ENCODE assay signal across 27 mouse cellular contexts in the genomic region with DNA sequence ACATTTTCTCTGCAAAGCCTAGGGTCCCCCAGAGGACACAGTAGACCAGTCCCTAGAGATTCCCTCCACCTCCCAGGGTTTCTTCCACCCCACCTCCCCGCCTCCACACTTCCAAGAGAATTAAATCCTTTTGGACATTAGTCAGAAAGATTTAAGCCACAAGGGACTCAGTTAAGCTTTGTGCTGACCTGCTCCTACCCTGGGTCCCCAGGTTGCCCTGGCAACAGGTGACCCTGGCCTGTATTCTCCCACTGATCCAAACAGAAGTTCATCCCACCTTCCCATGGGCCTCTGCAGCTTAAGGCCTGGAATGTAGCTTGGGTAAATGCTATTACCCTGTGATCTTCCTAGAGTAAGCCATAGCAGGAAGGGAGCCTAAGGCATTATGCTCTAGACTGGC. TPM values are rescaled to one million over a fixed set of nuclear protein-coding genes. Genes with fewer than 3 reads are reported as not detected.
DNase-seq lines count a peak whose midpoint lies in the region; ATAC-seq lines count a peak whose summit lies in the region.
"Had no signal": no experiment of that assay in that cellular context is flagged by ENCODE, and none has a peak within 500 bp of the region (broad histone marks: within the 10 kb centered on the region; RNA-seq: fewer than 3 reads in every experiment).

No protein-coding gene starts in this region.

- H3K4me2 ChIP-seq in forebrain, embryonic 11.5 days (ENCODE audit: low read depth, low read length, severe bottlenecking) = no peak overlapping the region
- H3K4me2 ChIP-seq in midbrain, embryonic 11.5 days = no peak overlapping the region
- H3K4me2 ChIP-seq in midbrain, embryonic 15.5 days = no peak overlapping the region
- no peak overlapping the region for H3K4me2 ChIP-seq in liver, embryonic 11.5 days
- H3K4me2 ChIP-seq: embryonic facial prominence, embryonic 12.5 days; forebrain, embryonic 15.5 days; heart, embryonic 11.5 days; hindbrain, embryonic 12.5 days; stomach, embryonic 15.5 days had no signal

- H3K36me3 ChIP-seq in forebrain, embryonic 10.5 days (replicated peaks) = peaks cover 56% of the 10 kb centered on the region
- no peaks in the 10 kb centered on the region for H3K36me3 ChIP-seq in forebrain, embryonic 11.5 days (ENCODE audit: control insufficient read depth, insufficient read depth, low read length)
- no peaks in the 10 kb centered on the region for H3K36me3 ChIP-seq in midbrain, embryonic 11.5 days (ENCODE audit: control insufficient read depth, insufficient read depth, low read length)
- H3K36me3 ChIP-seq in midbrain, embryonic 15.5 days (replicated peaks) = no peaks in the 10 kb centered on the region
- H3K36me3 ChIP-seq in liver, embryonic 11.5 days (ENCODE audit: control insufficient read depth, insufficient read depth, low read length) = no peaks in the 10 kb centered on the region
- H3K36me3 ChIP-seq: forebrain, embryonic 15.5 days; hindbrain, embryonic 12.5 days; stomach, embryonic 15.5 days had no signal

- H3K9ac ChIP-seq in forebrain, embryonic 11.5 days (ENCODE audit: low read length) = no peak overlapping the region
- no peak overlapping the region for H3K9ac ChIP-seq in midbrain, embryonic 11.5 days (ENCODE audit: low read length)
- no peak overlapping the region for H3K9ac ChIP-seq in midbrain, embryonic 15.5 days
- H3K9ac ChIP-seq in liver, embryonic 11.5 days (ENCODE audit: low read depth, low read length) = no peak overlapping the region
- H3K9ac ChIP-seq: embryonic facial prominence, embryonic 12.5 days; forebrain, embryonic 15.5 days; hindbrain, embryonic 12.5 days; liver, postnatal 0 days; stomach, embryonic 15.5 days had no signal

- no peak overlapping the region for H3K4me3 ChIP-seq in forebrain, embryonic 10.5 days
- no peak overlapping the region for H3K4me3 ChIP-seq in forebrain, embryonic 11.5 days (ENCODE audit: low read depth, low read length)
- no peak overlapping the region for H3K4me3 ChIP-seq in midbrain, embryonic 11.5 days (ENCODE audit: low read depth, low read length)
- H3K4me3 ChIP-seq in midbrain, embryonic 15.5 days = no peak overlapping the region
- H3K4me3 ChIP-seq in liver, embryonic 11.5 days (ENCODE audit: low read depth, low read length) = no peak overlapping the region
- H3K4me3 ChIP-seq: embryonic facial prominence, embryonic 12.5 days; erythroblast, embryonic 14.5 days; forebrain, embryonic 15.5 days; hindbrain, embryonic 12.5 days; stomach, embryonic 15.5 days had no signal

- peaks cover 56% of the 10 kb centered on the region for H3K4me1 ChIP-seq in forebrain, embryonic 10.5 days
- H3K4me1 ChIP-seq in forebrain, embryonic 11.5 days (replicated peaks; ENCODE audit: control insufficient read depth, insufficient read depth, low read length) = peaks cover 13% of the 10 kb centered on the region; the same call in 1 of the 2 replicates
- peaks cover 16% of the 10 kb centered on the region for H3K4me1 ChIP-seq in midbrain, embryonic 11.5 days (ENCODE audit: control insufficient read depth, insufficient read depth, low read length)
- H3K4me1 ChIP-seq in midbrain, embryonic 15.5 days = peaks cover 14% of the 10 kb centered on the region; the same call in 1 of the 2 replicates
- H3K4me1 ChIP-seq in liver, embryonic 11.5 days (replicated peaks; ENCODE audit: control insufficient read depth, insufficient read depth, low read length) = no peaks in the 10 kb centered on the region

- peak overlapping the region; percentile 76 for H3K27ac ChIP-seq in forebrain, embryonic 10.5 days
- no peak overlapping the region for H3K27ac ChIP-seq in forebrain, embryonic 11.5 days (ENCODE audit: low read depth, low read length)
- no peak overlapping the region for H3K27ac ChIP-seq in midbrain, embryonic 11.5 days (ENCODE audit: low read depth, low read length)
- no peak overlapping the region for H3K27ac ChIP-seq in midbrain, embryonic 15.5 days
- H3K27ac ChIP-seq in liver, embryonic 11.5 days (ENCODE audit: low read depth, low read length) = no peak overlapping the region
- H3K27ac ChIP-seq: hindbrain, embryonic 12.5 days; stomach, embryonic 15.5 days had no signal

- H3K9me3 ChIP-seq in forebrain, embryonic 10.5 days = no peaks in the 10 kb centered on the region
- no peaks in the 10 kb centered on the region for H3K9me3 ChIP-seq in forebrain, embryonic 11.5 days (ENCODE audit: control insufficient read depth, low read length)
- H3K9me3 ChIP-seq in midbrain, embryonic 11.5 days (ENCODE audit: control insufficient read depth, low read length) = no peaks in the 10 kb centered on the region
- no peaks in the 10 kb centered on the region for H3K9me3 ChIP-seq in midbrain, embryonic 15.5 days
- no peaks in the 10 kb centered on the region for H3K9me3 ChIP-seq in liver, embryonic 11.5 days (ENCODE audit: control insufficient read depth, low read length)
- H3K9me3 ChIP-seq: embryonic facial prominence, embryonic 12.5 days; forebrain, embryonic 15.5 days; hindbrain, embryonic 12.5 days; stomach, embryonic 15.5 days had no signal

- no peaks in the 10 kb centered on the region; the same call in 1 of the 2 replicates for H3K27me3 ChIP-seq in forebrain, embryonic 10.5 days (ENCODE audit: poor library complexity, severe bottlenecking)
- H3K27me3 ChIP-seq in forebrain, embryonic 11.5 days (ENCODE audit: control insufficient read depth, insufficient read depth, low read length) = no peaks in the 10 kb centered on the region
- no peaks in the 10 kb centered on the region for H3K27me3 ChIP-seq in midbrain, embryonic 11.5 days (ENCODE audit: control insufficient read depth, insufficient read depth, low read length)
- H3K27me3 ChIP-seq in midbrain, embryonic 15.5 days (replicated peaks) = no peaks in the 10 kb centered on the region
- peaks cover 4% of the 10 kb centered on the region; the same call in 1 of the 2 replicates for H3K27me3 ChIP-seq in liver, embryonic 11.5 days (replicated peaks; ENCODE audit: control insufficient read depth, insufficient read depth, low read length)
- H3K27me3 ChIP-seq: embryonic facial prominence, embryonic 12.5 days; forebrain, embryonic 15.5 days; stomach, embryonic 15.5 days had no signal

- no peak for ATAC-seq in forebrain, embryonic 11.5 days (replicated peaks; ENCODE audit: low FRiP score)
- peak; percentile 27; the same call in 1 of the 2 replicates for ATAC-seq in midbrain, embryonic 11.5 days (ENCODE audit: low FRiP score)
- no peak for ATAC-seq in midbrain, embryonic 15.5 days (replicated peaks)
- ATAC-seq in granulocyte monocyte progenitor cell, adult 5-6 weeks (replicated peaks; ENCODE audit: poor library complexity, severe bottlenecking) = no peak
- ATAC-seq in liver, embryonic 11.5 days (replicated peaks; ENCODE audit: low FRiP score) = no peak
- ATAC-seq: CD4-positive, CD25-positive, alpha-beta regulatory T cell, adult 4 months; forebrain, embryonic 15.5 days; inflammation-experienced regulatory T-cells, adult 6 months; liver, postnatal 0 days had no signal

- DNase-seq in forebrain, embryonic 10.5 days (ENCODE audit: extremely low spot score, low spot score) = no peak
- DNase-seq in forebrain, embryonic 11.5 days (ENCODE audit: low spot score) = no peak
- DNase-seq in midbrain, embryonic 11.5 days (ENCODE audit: low spot score, missing footprints) = no peak
- peak; percentile 38 for DNase-seq in retina, adult 2 months (ENCODE audit: low read depth, low spot score)
- no peak for DNase-seq in liver, embryonic 11.5 days (ENCODE audit: low spot score)
- DNase-seq: adrenal gland, postnatal 14 days; cerebellum, adult 11 months; cerebellum, postnatal 14 days; gastrocnemius, postnatal 36 days; heart, postnatal 10 days; kidney, postnatal 10 days; liver; liver, postnatal 0 days; lung, postnatal 10 days; spleen, adult 18-20 months had no signal

- WGBS in forebrain, embryonic 10.5 days = 16% methylated on average over 1 of the region's 1 CpGs
- 36% methylated on average over 1 of the region's 1 CpGs for WGBS in forebrain, embryonic 11.5 days
- 0% methylated on average over 1 of the region's 1 CpGs for WGBS in midbrain, embryonic 11.5 days
- WGBS in midbrain, embryonic 15.5 days = 22% methylated on average over 1 of the region's 1 CpGs
- 72% methylated on average over 1 of the region's 1 CpGs for WGBS in liver, embryonic 11.5 days

RNA-seq across cellular contexts. Expression of a gene that starts 26.0 kb away (rescaled TPM):
- 0.36 and 0.90 TPM in 2 replicates for polyA plus RNA-seq in forebrain, embryonic 10.5 days (2016; fragmentation: Nextera tagmentation; extraction: Ambion mirVana)
- 0.88 and 1.1 TPM in 2 replicates for polyA plus RNA-seq in forebrain, embryonic 11.5 days (2014; fragmentation: Nextera tagmentation; extraction: Ambion mirVana)
- 0.41 and 0.90 TPM in 2 replicates for polyA plus RNA-seq in midbrain, embryonic 11.5 days (2014; fragmentation: Nextera tagmentation; extraction: Ambion mirVana)
- 0.36 and 0.79 TPM in 2 replicates for polyA plus RNA-seq in midbrain, embryonic 15.5 days (2015; fragmentation: Nextera tagmentation; extraction: Ambion mirVana)
- not detected in 2 replicates for total RNA-seq in granulocyte monocyte progenitor cell, adult 5-6 weeks (2014; fragmentation: Nextera tagmentation)
- total RNA-seq in granulocyte monocyte progenitor cell, adult 5-6 weeks (2017) = not detected in 2 replicates
- not detected in 2 replicates for polyA plus RNA-seq in liver, embryonic 11.5 days (2014; fragmentation: Nextera tagmentation; extraction: Ambion mirVana)
- total RNA-seq: adrenal gland, postnatal 14 days; gastrocnemius, postnatal 36 days; heart, postnatal 10 days; megakaryocyte, adult 5-6 weeks; monocyte, adult 5-6 weeks had no signal
- polyA plus RNA-seq: CD4-positive, CD25-positive, alpha-beta regulatory T cell, adult 4 months; erythroblast, embryonic 14.5 days; heart, embryonic 11.5 days; inflammation-experienced regulatory T-cells, adult 6 months; liver, postnatal 0 days had no signal

RNA-seq across cellular contexts. Expression of a gene that starts 59.4 kb away (rescaled TPM):
- 4.0 and 4.6 TPM in 2 replicates for polyA plus RNA-seq in forebrain, embryonic 10.5 days (2016; fragmentation: Nextera tagmentation; extraction: Ambion mirVana)
- 9.4 and 11.7 TPM in 2 replicates for polyA plus RNA-seq in forebrain, embryonic 11.5 days (2014; fragmentation: Nextera tagmentation; extraction: Ambion mirVana)
- 13.0 and 13.9 TPM in 2 replicates for polyA plus RNA-seq in midbrain, embryonic 11.5 days (2014; fragmentation: Nextera tagmentation; extraction: Ambion mirVana)
- 36.1 and 46.9 TPM in 2 replicates for polyA plus RNA-seq in midbrain, embryonic 15.5 days (2015; fragmentation: Nextera tagmentation; extraction: Ambion mirVana)
- 0.17 TPM in 1 of 2 replicates, not detected in the other for total RNA-seq in granulocyte monocyte progenitor cell, adult 5-6 weeks (2014; fragmentation: Nextera tagmentation)
- total RNA-seq in granulocyte monocyte progenitor cell, adult 5-6 weeks (2017) = not detected in 2 replicates
- 7.7 and 8.5 TPM in 2 replicates for polyA plus RNA-seq in liver, embryonic 11.5 days (2014; fragmentation: Nextera tagmentation; extraction: Ambion mirVana)
- total RNA-seq: monocyte, adult 5-6 weeks had no signal
- polyA plus RNA-seq: erythroblast, embryonic 14.5 days had no signal

RNA-seq across cellular contexts. Expression of a gene that starts 59.5 kb away (rescaled TPM):
- polyA plus RNA-seq in forebrain, embryonic 10.5 days (2016; fragmentation: Nextera tagmentation; extraction: Ambion mirVana) = 2.2 and 3.6 TPM in 2 replicates
- polyA plus RNA-seq in forebrain, embryonic 11.5 days (2014; fragmentation: Nextera tagmentation; extraction: Ambion mirVana) = 18.1 and 21.1 TPM in 2 replicates
- 18.7 and 19.6 TPM in 2 replicates for polyA plus RNA-seq in midbrain, embryonic 11.5 days (2014; fragmentation: Nextera tagmentation; extraction: Ambion mirVana)
- polyA plus RNA-seq in midbrain, embryonic 15.5 days (2015; fragmentation: Nextera tagmentation; extraction: Ambion mirVana) = 44.4 and 55.1 TPM in 2 replicates
- not detected in 2 replicates for total RNA-seq in granulocyte monocyte progenitor cell, adult 5-6 weeks (2014; fragmentation: Nextera tagmentation)
- total RNA-seq in granulocyte monocyte progenitor cell, adult 5-6 weeks (2017) = not detected in 2 replicates
- polyA plus RNA-seq in liver, embryonic 11.5 days (2014; fragmentation: Nextera tagmentation; extraction: Ambion mirVana) = 0.43 TPM in 1 of 2 replicates, not detected in the other
- total RNA-seq: megakaryocyte, adult 5-6 weeks; monocyte, adult 5-6 weeks had no signal
- polyA plus RNA-seq: CD4-positive, CD25-positive, alpha-beta regulatory T cell, adult 4 months; erythroblast, embryonic 14.5 days; inflammation-experienced regulatory T-cells, adult 6 months; liver, postnatal 0 days had no signal
